Mouse (Mus musculus) spleen, postnatal 36 days (tissue): ENCODE data around the gene Gtf2h5.

Source experiments
- DNase-seq, 2 experiments: peaks; one replicate each; pipeline ENCODE4 v3.0.0; 2022; ENCODE audit warnings: low spot score in 2 of 2, mixed read lengths in 1 of 2

Gtf2h5 gene

GRCm38 (mm10) chr17:6110956-6111355 is 31.4 kb downstream of the Gtf2h5 start:
- DNase-seq, result no peak

- no peak for DNase-seq
Observed at GRCm38 (mm10) chr17:6113653-6114052, 34.1 kb downstream of the Gtf2h5 start.

DNA sequence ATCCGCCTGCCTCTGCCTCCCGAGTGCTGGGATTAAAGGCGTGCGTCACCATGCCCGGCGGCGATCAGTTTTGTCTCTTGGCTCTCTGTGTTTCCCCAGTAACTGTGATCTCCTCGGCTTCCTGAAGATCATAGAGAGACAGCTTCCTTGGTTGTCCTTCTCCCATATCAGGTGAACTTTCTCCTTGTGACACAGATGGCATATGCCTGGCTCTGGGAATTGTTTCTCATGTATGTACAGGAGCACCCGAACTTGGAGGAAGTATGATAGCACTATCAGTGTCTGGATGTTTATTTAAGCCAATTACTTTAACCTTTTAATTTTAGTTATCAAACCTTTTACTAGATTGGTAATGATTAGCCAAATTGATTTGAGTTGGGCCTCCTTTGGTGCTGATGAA is 35.5 kb downstream of the Gtf2h5 start:
- no peak for DNase-seq

DNA sequence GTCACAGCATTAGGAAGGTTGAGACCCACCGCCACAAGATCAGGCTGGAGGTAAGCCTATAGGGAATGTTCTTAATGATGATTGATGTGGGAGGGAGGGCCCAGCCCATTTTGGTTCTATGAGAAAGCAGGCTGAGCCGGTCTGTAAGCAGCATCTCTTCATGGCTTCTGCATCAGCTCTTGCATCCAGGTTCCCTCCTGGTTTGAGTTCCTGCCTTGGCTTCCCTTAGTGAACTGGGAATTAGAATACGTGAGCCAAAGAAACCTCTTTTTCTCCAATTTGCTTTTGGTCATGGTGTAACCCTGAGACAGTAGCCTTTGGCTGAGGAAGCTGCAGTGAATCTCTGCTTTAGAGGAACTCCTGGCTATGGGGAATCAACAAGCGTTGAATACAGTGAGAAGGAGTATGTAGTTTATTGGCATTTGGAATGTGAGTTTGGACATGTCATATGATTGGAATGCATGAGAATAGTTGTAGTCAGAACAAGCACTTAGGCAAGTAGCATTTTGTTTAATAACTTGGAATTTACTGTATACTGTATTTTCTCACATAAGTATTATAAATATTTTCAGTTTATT is 37.7 kb downstream of the Gtf2h5 start:
- DNase-seq, result no peak

DNA sequence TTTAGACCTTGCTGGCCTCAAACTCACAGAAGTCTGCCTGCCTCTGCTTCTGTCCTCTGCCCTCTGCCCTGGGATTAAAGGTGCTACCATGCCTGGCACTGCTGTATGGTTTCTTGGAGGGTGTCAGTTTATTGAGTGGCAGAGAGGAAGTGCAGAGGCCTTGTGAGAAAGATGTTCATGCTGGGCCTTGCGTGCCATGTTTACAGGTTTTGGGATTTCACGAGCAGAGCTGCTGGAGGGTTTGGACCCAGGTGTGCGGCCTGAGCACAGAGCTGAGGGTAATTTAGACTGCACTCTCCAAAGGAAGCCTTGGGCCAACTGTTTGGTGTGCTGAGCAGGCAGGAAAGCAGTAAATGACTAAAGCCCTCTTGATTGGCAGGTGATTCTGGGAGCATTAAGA is 38.3 kb downstream of the Gtf2h5 start:
- DNase-seq, result no peak

DNA sequence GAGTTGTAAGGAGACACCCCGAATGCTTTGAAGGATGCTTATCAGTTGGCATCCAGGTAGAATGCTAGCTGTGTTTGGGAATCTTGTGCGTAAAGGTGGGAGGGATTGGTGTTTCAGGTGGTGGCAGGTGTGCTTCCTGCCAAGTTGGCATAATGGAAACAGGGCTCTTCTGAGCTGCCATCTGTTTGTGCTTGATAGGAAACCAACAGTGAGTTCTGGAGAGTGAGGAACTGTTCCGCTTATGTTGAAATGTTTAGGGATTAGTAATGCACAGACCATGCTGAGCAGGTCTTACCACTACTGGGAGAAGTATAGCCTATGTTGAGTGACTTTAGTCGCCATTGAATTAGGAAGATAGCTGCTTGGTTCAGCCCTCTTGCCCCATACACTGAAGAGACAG is 39.3 kb downstream of the Gtf2h5 start:
- DNase-seq, result no peak

DNA sequence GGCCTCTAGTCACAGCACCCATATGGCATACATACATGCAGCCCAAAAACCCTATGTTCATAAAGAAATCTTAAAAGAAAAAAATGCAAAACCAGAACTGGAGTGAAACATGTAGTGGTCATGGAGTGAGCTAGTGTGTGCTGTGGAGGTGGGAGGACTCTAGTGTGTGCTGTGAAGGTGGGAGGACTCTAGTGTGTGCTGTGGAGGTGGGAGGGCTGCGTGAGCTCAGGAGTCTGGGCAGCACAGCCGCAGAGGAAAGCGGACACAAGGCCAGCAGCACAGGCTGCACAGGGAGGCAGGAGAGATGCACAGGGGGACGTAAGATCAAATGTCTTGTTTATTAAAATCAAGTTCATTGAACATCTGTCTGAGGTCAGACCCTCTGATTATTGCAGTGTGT is 44.2 kb downstream of the Gtf2h5 start:
- DNase-seq, result no peak

DNA sequence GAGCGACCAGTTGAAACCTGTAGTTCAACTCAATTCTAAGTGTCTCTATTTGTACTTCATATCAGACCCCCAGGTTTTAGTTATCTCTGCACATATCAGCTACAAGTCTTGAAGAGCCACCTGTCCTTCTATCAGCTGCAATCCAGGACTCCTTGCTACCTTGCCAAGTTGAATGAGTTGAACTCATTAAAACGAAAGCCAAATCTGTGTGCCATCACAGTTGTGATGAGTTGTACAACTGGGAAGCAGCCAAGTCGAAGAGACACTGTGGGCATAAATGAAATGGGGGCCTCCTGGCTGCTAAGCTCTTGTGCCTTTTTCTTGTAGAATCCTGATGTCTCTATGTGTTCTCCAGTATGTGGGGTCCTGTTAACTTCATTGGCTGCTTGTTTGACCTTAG is 45.9 kb downstream of the Gtf2h5 start:
- no peak for DNase-seq

GRCm38 (mm10) chr17:6128039-6128438 is 48.5 kb downstream of the Gtf2h5 start:
- no peak for DNase-seq

- no peak for DNase-seq
Observed at GRCm38 (mm10) chr17:6129361-6129760, 49.8 kb downstream of the Gtf2h5 start.

DNA sequence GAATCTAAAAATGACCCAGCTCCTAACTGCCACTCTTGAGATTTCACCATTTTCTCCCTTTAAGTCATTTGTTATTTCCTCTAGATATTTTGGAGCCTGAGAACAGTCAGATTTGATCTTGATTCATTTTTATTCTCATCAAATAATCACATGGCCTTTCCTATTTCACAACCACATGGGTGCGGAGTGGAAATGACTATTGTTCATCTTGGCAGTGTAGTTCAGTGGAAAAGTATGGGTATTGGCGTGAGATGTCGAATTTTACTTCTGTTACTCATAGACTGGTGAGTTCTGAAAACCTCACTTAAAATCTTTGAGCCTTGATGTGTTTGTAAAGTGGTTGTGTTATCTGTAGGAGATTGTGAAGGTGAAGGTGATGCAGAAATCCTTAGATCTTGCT is 51.5 kb downstream of the Gtf2h5 start:
- DNase-seq, result no peak
